Mouse (Mus musculus): ENCODE data around the gene Gm21885.

Gm21885 gene

GRCm38 (mm10) chr11:94281199-94282181, at the start of gene Gm21885:
TSS of gene Gm21885 (plus strand) at chr11:94281873.
- DNase-seq (ENCODE audit: low read depth in 1 of 2, low spot score in 2 of 2) = no peak

GRCm38 (mm10) chr11:94233405-94233804, 48.3 kb upstream of the Gm21885 start:
- DNase-seq (ENCODE audit: low read depth in 1 of 2, low spot score in 2 of 2) = no peak

- no peak for DNase-seq (ENCODE audit: low read depth in 1 of 2, low spot score in 2 of 2)
Measured at GRCm38 (mm10) chr11:94234380-94234779, 47.3 kb upstream of the Gm21885 start.

GRCm38 (mm10) chr11:94234857-94235256, 46.8 kb upstream of the Gm21885 start:
- DNase-seq (ENCODE audit: low read depth in 1 of 2, low spot score in 2 of 2) = no peak

- DNase-seq (ENCODE audit: low read depth in 1 of 2, low spot score in 2 of 2) = peak in 1 of 2 experiments; percentile 34
Measured at GRCm38 (mm10) chr11:94236074-94236473, 45.6 kb upstream of the Gm21885 start.

GRCm38 (mm10) chr11:94238786-94239185, 42.9 kb upstream of the Gm21885 start:
- DNase-seq (ENCODE audit: low read depth in 1 of 2, low spot score in 2 of 2) = no peak

GRCm38 (mm10) chr11:94239706-94240105, 42.0 kb upstream of the Gm21885 start:
- no peak for DNase-seq (ENCODE audit: low read depth in 1 of 2, low spot score in 2 of 2)

GRCm38 (mm10) chr11:94242760-94243421, 38.8 kb upstream of the Gm21885 start:
- no peak for DNase-seq (ENCODE audit: low read depth in 1 of 2, low spot score in 2 of 2)

- no peak for DNase-seq (ENCODE audit: low read depth in 1 of 2, low spot score in 2 of 2)
Measured at GRCm38 (mm10) chr11:94243422-94244180, 38.1 kb upstream of the Gm21885 start.

- DNase-seq (ENCODE audit: low read depth in 1 of 2, low spot score in 2 of 2) = no peak
Measured at GRCm38 (mm10) chr11:94244385-94244784, 37.3 kb upstream of the Gm21885 start.

GRCm38 (mm10) chr11:94245955-94246788, 35.5 kb upstream of the Gm21885 start, which contains the start of gene Wfikkn2:
TSS of gene Wfikkn2 (minus strand) at chr11:94246005.
- DNase-seq (ENCODE audit: low read depth in 1 of 2, low spot score in 2 of 2) = no peak

GRCm38 (mm10) chr11:94246789-94247061, 34.9 kb upstream of the Gm21885 start:
- no peak for DNase-seq (ENCODE audit: low read depth in 1 of 2, low spot score in 2 of 2)

- no peak for DNase-seq (ENCODE audit: low read depth in 1 of 2, low spot score in 2 of 2)
Measured at GRCm38 (mm10) chr11:94253156-94253555, 28.5 kb upstream of the Gm21885 start.

GRCm38 (mm10) chr11:94253691-94254090, 28.0 kb upstream of the Gm21885 start:
- no peak for DNase-seq (ENCODE audit: low read depth in 1 of 2, low spot score in 2 of 2)

GRCm38 (mm10) chr11:94255733-94256132, 25.9 kb upstream of the Gm21885 start:
- no peak for DNase-seq (ENCODE audit: low read depth in 1 of 2, low spot score in 2 of 2)

GRCm38 (mm10) chr11:94257987-94258386, 23.7 kb upstream of the Gm21885 start:
- DNase-seq (ENCODE audit: low read depth in 1 of 2, low spot score in 2 of 2) = no peak

GRCm38 (mm10) chr11:94259814-94260213, 21.9 kb upstream of the Gm21885 start:
- DNase-seq (ENCODE audit: low read depth in 1 of 2, low spot score in 2 of 2) = no peak

GRCm38 (mm10) chr11:94261585-94262370, 19.9 kb upstream of the Gm21885 start:
- no peak for DNase-seq (ENCODE audit: low read depth in 1 of 2, low spot score in 2 of 2)

GRCm38 (mm10) chr11:94265134-94265785, 16.4 kb upstream of the Gm21885 start:
- DNase-seq (ENCODE audit: low read depth in 1 of 2, low spot score in 2 of 2) = peak in 1 of 2 experiments; percentile 17
